Mouse (Mus musculus) adrenal gland, adult 18-20 months (tissue): Measurements from ENCODE around the gene Slc35f5. TPM values are rescaled to one million over a fixed set of nuclear protein-coding genes. Genes with fewer than 3 reads are reported as not detected.
A peak's percentile ranks its signal among the peaks of the same experiment; 100 is the strongest.

Experiments
- DNase-seq, 2 experiments: peaks; one replicate each; pipeline ENCODE4 v3.0.0; 2021 to 2022; ENCODE audit warnings: low spot score in 2 of 2
- total RNA-seq, 2 experiments: library from RNA; stranded (reverse); gene quantifications; 1 replicate in 1 of 2; 2 replicates in 1 of 2; pipeline ENCODE4 v1.2.3; 2021

Gene Slc35f5
- total RNA-seq, 2 experiments from 2014 or later, result 32.1 to 36.7 TPM

- no peak for DNase-seq
Observed at GRCm38 (mm10) chr1:125568126-125568525, 7.7 kb downstream of the Slc35f5 start.

- no peak for DNase-seq
Observed at GRCm38 (mm10) chr1:125574219-125574618, 13.8 kb downstream of the Slc35f5 start.

GRCm38 (mm10) chr1:125575458-125576114 is 15.2 kb downstream of the Slc35f5 start:
- no peak for DNase-seq

DNA sequence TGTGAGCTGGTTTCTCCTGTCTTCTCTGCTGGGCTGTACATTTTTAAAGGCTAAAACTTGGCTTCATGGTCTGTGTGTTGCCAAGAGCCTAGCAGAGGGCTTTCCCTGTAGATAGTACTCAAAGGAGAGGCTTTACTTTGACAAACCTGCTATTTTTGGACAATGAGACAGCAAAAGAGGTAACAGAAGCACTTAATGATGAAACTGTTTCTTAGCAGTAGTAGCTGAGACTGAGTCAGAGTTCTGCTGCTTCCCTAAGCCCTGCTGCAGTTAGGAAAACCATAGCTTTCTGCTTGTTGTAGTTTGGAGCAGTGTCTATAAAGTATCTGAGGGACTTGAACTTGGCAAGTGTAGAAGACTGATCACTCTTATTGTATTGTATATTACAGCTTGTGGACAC is 16.6 kb downstream of the Slc35f5 start:
- no peak for DNase-seq

DNA sequence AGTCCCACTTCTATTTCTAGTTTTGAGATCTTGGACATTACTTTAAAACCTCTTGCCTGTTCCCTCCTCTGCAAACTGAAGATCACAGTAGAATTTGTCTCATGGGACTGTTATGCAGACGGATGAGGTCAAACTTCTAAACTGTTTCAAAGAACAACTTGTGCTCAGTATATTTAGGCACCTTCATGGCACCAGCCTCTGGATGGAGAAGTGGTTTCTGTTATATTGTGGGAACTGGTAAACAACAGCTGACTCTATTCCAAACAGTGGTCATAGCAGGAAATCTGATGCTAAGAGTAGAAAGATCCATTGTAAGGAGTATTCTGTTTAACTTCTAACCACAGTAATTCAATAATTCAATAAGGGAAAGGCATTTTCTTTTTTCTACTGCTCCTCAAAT is 17.7 kb downstream of the Slc35f5 start:
- no peak for DNase-seq

- DNase-seq, result no peak
Observed at GRCm38 (mm10) chr1:125581134-125581533, 20.7 kb downstream of the Slc35f5 start.

- no peak for DNase-seq
Observed at GRCm38 (mm10) chr1:125603620-125604019, 43.2 kb downstream of the Slc35f5 start.

DNA sequence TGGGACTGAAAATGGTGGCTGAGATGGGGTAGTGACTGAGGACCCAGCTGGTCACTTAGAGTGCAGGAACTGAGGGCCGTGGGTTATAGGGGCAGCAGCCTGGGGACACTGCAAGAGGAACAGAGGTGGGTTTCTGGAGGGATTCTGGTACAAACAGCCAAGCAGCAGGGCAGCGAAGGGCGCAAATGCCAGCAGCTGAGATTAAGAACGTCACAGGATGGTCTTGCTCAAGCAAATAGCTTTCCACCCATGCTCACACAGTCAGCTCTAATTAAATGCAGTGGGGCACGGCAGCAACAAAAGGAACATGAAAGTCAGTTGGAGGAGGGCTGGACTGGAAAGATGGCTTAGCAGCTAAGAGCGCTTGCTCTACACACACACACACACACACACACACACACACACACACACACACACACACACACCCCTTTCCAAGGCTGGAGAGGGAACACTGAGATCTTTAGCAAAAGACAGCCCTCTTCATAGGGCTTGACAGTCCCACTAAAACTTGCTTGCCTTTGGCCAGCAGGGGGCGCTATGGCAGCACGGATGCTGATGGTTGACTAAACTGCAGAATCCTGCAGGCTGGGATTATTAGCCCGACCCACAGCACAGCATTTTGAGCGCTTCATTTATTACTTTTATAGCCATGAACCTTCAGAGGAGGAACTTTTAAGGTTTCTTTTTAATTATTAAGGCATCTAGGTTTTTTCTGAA is 46.9 kb downstream of the Slc35f5 start:
- DNase-seq, result peak; percentile 88 to 92

- DNase-seq, result no peak
Observed at GRCm38 (mm10) chr1:125624376-125625076, 64.1 kb downstream of the Slc35f5 start.

DNA sequence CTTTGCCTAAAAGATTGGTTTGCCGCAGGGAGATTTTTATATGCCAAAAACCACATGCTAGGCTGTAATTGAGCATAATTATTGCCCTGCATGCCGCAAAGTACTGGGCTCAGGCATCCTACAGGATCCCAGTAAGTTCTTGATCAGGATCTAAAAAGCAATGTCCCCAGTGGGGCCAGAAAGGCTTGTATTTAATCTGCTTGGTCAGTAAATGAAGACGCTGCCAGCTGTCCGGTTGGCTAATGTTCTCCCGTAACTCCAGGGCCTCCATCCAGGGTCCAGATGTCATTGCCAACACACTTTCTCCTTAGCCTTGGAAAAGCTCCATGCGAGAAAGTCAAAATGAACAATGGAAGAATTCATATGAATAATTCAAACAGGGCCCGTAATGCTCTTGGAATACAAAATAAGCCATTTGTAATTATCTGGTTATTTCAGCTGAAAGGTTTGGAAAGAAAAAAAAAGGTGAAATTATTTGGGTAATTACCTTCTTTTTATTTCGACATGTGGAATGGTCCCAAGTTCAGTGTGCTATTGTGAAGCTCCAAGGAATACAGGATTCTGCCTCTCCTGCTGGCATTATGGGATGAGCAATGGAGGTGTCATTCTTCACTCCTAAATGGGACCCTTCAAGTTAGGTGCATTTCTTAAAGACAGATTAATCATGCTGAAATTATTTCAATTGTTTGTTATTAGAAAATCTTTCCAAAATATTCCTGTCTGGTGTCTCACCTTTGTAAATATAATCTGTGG is 79.3 kb downstream of the Slc35f5 start:
- no peak for DNase-seq

DNA sequence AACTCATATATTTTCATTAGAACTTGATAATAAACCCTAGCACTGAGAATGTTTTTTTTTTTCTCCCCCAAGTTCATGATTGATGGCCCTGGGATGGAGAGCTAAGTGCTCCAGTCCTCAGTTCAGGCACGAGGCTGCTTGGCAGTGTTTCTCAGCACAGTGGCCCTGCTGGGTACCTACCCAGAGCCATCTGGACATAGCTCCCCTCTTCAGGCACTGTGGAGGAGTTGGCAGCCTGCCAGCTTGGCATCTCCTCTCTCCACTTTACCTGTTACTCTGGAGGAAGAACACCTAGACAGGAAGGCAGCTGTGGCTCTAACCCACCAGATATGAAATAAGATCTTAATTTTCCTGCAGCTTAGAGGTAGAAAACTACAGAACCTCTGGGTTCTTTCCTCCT is 83.2 kb downstream of the Slc35f5 start:
- DNase-seq, result no peak

Other genes with a start within 250 kb of the Slc35f5 start
- gene Actr3, start 124.9 kb upstream of the Slc35f5 start, total RNA-seq, result 100 to 1,000 TPM; 161 to 167 TPM
- under 1 TPM; 0.19 to 0.20 TPM for gene Gpr39, start 116.4 kb downstream of the Slc35f5 start, total RNA-seq